Mouse (Mus musculus): ENCODE results near the gene Dscaml1.

Gene Dscaml1

DNA sequence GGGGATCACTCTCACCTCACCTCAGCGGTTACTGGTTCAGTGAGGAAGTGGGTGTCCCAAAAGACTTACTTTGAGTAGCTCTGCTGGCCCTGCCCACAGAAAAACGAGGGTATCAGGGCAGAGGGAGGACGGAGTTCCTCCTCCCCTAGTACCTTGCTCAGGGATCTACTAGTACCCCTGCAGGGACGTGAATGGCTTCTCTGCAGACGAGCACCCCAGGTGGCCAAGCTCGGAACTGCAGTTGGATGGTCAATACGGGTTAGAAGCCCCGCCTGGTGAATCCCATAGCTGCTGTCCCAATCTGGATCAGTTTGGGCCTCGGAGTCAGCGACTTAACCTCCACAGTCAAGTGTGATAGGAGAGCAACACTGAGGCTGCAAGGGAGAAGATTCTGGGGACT, 14.1 kb upstream of the Dscaml1 start:
- DNase-seq = peak; percentile 92

DNA sequence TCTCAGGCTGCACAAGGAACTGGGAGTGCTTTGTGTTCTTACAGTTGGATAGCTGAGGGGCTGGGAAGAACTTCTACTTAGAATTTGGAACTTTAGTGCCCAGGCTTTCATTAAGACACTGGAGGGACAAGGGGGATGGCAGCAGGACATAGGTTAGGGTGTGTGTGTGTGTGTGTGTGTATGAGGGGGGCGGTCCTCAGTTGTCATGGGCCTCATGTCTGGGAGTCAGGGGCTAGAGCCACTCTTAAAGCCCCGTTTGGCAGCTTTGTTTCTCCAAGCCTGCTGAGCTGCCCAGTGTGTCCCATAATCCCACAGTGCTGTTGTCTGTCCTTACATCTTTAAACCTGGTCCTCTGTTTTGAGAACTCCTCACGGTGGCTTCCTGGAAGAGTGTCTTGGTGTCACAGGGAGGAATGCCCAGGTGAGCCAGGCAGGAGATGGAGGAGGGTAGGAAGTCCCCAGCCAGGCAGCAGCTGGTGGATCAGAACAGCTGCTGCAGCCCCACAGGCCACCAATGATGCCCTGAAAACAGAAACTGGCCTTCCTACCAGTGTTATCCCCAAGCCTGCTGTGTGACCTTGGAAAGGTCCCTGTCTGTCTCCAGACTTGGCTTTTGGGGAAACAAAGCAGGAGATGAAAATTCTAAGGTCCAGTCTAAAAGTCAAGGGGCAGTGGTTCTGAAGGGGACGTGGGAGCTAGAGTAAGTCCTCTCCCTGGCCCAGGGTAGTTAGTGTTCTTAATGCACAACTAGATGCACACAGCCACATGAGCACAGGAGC, 13.5 kb upstream of the Dscaml1 start:
- DNase-seq = peak; percentile 57

DNA sequence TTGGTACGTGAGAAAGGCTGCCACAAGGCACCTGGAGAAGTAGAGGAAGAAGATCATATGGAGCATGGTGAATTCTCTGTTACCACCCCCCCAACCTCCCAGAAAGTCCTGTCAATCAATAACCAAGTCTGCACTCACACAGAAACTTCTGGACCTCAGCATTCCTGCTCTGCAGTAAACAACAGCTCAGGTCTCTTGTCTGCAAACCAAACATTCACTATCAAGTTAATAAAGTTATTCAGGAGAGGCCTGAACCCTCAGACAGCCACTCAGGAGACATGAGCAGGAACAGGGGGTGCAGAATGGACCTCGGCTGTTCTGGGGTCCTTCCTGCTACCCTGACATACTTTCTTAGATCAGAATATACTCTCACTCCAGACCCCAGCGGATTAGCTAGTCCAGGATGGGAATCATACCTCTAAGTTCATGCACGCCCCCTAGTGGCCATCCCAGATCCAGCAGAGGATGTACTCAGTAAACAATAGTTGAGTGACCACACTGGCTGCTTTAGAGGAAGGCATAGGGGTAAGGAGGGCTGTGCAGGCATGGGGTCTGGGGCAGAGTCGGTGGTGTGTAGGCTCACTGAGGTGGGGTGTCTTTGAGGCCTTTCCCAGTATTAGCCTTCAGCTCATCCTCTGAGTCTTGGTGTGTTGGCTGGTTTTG, 12.8 kb upstream of the Dscaml1 start:
- DNase-seq = peak; percentile 88

DNA sequence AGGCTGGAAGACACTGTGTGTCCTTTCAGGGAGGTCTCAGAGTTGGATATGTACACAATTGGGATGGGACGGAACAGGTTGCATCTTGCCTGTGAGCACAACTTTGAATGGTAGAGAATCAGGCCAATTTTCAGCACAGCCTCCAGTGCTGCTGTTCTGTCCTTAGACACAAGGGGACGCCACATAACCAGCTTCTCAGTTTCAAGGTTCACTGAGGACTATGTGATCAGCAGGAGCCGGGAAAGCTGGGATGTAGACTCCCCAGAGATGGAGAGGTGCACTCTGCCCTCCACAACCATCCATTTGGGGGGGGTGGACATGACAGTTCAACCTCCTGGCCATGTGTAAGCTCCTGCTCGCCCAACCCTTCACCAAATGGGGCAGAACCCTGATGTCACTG, 10.5 kb upstream of the Dscaml1 start:
- DNase-seq = peak; percentile 57

DNA sequence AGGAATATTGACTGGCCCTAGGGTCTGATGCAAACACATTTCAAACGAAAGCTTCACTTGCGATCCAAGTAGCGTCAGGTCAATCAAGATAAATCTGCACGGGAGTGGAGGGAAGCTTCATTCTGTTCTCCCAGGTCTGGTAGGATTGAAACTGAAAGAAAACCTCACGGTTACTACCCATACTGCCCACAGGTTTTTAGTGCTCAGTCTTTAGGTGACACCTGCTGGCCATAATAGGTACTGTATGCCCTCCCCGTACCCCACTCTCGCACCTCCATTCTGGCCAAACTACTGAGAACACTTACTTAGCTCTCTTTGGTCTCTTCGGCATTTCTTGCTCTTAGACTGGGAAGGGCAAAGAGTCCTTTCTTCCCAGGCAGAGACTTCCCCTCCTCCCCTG, 9.2 kb upstream of the Dscaml1 start:
- DNase-seq = peak; percentile 72

DNA sequence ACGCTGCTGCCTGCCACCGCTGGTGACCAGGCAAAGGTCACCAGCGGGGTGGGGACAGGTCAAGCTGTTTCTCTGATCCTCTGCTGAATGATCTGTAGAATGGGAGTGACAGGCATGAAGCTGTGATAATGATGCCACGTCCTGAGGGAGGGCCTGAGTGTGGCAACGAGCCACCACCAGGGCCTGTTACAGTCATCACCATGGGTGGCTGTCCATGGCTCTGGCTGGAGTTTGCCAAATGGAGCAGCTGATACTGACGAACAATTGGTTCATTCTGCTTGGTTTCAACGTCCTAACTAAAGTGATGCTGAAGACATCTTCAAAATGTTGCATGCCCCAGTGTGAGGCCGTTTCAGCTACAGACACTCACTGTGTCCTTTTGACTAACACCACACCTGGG, 8.2 kb upstream of the Dscaml1 start:
- DNase-seq = no peak

DNA sequence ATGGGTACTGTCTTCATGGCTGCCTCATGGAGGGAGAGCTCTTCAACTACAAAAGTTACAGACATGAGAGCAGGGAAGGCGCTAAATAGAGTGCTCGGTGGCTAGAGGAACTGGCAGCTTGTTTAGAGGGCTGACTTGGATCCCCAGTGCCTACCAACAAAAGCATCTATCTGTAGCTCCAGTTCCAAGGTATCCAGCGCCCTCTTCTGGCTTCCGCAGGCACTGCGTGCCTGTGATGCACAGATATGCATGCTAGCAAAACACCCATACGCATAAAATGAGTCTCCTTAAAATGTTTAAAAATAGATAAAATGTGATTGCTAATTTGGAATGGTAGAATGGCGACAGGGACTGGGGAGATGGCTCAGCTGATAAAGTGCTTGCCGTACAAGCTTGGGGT, 5.2 kb upstream of the Dscaml1 start:
- DNase-seq = peak; percentile 23

DNA sequence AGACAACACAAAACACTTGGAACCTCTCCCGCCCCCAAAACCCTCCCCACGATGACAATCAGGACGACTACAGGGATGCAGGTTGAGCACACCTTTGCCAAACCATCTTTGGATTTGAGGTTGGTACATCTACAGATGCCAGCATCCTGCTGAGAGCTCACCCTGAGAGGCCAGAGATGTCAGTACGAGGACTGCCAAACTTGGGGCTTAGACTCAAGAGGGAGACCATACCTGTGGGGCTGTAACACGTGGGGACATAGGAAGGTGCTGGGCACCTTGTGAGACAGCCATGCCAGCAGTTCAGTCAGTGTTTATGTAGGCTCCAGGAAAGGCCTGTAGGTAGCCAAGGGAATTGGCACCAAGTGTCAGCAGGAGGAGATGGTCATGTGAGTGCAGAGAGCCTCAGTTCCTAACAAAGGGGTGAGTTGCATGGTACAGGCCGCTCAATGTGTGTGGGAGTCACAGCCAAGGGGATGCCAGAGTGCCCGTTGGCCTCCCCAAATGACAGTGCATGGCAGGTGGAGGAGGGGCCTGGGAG, 3.6 kb upstream of the Dscaml1 start:
- no peak for DNase-seq

DNA sequence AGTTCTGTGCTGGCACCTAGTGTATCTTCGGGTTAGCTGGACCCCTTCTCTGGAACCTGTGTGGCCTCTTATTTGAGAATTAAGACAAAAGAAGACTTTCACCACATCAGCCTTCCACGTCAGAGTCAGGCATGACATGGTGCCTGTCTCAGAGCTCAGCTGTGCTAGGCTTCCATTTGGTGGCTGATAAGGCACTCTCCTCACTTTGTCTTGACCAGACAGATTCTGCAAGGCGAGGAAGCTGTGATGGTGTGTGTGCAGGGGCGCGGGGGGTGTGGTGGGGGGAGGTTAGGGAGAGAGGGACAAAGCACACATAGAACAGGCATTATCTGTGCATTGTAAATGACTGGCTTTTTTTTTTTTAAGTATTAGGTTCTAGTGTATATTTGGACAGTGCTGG, 3.0 kb downstream of the Dscaml1 start:
- DNase-seq = no peak

DNA sequence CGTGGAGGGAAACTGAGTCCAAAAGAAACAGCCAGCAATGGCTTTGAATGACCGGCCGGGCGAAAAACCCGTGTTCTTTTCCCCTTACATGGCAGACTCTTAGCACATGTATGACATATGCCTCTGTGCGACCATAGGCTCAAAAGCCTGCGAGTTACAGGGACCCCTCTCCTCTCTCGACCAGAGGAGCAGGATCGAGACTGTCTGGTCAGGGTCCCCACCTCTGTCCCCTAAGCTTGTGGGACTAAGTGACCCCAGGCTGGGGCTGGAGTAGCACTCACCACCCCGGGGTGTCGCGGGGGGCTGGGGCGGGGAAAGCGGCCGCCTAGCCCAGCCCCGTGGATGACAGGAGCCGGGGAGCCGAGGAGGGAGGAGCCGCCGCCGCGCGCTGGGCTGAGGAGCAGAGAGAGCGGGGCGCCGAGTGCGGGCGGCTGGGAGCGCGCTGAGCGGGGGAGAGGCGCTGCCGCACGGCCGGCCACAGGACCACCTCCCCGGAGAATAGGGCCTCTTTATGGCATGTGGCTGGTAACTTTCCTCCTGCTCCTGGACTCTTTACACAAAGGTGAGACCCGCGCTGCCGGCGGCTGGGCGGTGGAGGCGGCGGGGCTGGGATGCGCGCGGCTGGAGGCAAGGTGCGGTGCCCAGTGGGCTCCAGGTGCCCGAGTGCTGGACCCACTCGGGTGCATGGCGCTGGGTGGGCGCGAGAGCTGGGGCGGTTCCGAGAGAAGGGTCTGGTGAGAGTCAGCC, 3.7 kb downstream of the Dscaml1 start:
- no peak for DNase-seq

DNA sequence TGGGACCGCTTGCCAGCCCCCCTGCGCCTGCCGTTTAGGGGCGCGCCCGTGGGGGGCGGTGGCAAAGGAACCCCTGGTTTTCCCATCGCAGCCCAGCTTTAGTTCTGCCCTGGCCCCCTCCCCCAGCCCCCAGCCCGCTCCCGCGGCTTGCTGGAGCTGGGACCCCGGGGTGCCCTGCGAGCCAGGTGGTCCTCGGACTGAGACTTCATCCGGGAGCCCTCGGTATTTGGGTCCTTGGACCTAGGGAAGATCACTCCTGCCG, 4.2 kb downstream of the Dscaml1 start:
- DNase-seq = no peak

DNA sequence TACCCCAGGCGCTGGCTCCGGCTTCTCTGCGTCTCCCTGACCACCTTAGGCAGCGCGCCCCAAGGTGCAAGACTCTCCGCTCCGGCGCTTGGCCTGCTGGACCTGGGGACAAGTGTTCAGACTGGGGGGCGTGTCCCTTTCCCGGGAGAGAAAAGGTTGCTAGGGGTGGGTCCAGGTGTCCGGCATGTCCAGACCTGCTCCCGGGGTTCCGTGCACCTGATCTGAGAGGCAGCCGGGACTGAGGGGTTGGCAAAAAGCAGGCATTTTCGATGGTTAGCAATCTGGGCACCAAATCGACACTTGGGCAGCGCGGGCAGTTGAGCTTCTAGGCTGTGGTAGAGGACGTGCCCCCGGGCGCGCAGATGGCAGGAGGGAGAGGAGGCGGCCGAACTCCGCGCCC, 4.7 kb downstream of the Dscaml1 start:
- peak; percentile 10 for DNase-seq

DNA sequence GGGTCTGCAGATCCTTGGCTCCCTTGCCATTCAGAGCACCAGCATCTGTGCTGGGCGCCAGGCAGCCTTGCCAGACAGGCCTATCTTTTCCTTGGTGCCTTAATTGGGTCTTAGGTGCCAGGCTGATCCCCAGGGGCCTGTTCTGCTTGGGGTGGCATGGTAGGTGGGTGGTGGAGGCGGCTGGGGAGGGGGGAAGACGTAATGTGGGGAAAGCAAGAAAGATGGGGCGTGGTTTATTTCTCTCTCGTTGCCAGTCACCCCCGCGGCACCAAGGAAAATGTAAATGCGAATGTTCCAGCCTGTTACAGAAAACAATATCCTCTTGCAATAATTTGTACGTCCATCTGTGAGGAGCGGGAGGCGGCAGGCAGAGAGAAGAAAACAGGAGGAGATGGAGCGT, 6.2 kb downstream of the Dscaml1 start:
- DNase-seq = no peak

DNA sequence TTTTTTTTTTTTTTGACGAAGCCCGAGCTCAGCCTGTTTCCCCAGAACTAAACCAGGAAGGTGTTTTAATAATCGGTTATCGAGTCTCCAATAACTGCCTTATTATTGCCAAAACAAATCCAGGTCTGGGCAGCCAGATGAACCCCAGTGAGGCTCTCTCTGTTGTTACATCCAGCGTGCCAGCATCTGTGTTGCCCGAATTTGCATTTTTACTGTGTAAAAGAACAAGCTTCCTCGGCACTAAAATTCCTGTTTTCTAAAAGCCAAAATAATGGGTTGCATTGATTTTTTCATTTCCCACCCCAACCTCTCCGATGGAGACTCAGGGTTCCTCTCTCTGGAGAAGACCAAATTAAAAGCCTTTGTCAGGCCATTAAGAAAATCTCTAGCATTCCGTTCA, 6.7 kb downstream of the Dscaml1 start:
- DNase-seq = no peak

DNA sequence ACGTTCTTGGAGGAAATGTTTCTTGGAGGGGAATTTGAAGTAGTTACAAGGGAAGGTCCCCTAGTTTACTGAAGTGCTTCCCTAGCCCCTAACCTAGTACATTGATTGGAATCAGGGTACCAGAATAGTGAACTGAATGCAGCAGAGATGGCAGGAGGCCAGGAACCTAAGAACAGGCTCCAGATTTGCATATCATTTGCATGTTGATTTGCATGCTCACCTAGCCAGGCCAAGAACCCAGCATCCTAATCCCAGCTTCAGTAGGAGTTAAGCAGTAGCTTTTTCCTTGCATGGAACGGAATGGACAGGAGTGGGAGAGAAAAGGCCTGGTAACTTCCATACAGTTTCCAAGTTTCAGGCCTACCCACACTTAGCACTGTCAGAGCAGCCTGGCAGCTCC, 7.7 kb downstream of the Dscaml1 start:
- no peak for DNase-seq

DNA sequence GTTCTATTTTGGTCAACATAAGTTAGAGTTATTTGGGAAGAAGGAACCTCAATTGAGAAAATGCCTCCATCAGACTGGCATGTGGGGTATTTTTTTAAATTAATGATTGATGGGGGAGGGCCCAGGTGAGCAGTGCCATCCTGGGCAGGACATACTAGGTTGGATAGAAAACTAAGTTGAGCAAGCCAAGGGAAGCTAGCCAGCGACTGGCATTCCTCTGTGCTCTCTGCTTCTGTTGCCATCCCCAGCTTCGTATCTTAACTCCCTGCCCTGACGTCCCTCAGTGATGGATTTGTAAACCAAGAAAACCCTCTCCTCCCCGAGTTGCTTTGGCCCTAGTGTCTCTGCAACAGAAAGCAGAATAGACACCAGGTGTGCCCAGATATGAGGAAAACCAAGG, 12.6 kb downstream of the Dscaml1 start:
- no peak for DNase-seq

DNA sequence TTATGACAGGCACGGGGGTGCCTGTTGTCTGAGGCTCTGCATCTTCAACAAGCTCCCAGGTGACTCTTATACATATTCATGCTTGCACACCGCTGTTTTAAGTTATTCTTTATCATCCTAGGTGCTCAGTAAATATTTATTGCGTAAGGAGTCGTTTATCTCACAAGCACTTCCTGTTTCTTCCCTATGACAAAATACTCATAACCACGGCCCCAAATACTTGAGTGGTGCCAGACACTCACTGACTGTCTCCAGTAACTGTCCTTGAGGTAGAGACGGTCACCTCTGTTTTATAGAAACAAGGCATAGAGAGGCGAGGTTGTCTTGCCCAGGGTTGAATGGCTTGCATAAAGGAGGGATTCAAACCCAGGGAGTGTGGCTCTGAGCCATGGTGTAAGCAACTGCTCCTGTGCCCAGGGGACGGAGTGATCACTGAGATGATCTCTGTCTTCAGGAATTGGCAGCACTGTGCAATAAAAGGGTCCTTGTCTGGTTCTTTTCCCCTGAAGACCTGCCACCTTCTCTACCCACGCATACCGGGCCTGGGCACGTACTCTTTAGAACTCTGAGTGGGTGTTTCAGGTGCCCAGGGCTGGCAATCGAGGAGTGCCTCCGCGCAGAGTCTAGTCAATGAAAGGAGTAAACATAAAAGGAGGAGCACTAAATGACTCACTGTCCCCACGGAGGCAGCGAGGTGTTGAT, 13.8 kb downstream of the Dscaml1 start:
- no peak for DNase-seq

DNA sequence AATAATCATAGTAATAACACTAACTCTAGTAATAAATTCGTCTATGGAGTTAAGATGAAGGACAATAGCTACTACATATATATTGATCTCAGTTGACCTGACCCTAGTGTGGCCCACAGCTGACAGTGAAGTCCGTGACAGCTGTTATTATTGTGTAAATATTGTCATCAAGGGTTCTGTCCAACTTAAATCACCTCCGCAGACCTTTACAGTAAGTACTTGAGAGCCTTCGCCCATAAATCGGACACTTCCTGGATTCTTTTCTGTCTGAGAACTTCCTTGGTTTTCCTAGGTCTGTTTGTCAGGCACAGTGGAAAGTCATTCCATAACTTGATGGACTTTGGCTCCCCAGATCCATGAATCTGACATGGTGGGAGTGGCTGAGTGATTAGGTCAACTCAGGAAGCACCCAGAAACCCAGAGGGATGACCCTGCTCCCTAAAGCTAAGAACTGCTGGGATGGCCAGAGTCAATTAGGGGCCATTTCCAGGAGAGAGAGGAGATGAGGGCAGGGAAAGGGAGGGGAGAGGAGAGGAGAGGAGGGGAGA, 17.9 kb downstream of the Dscaml1 start:
- DNase-seq = no peak

DNA sequence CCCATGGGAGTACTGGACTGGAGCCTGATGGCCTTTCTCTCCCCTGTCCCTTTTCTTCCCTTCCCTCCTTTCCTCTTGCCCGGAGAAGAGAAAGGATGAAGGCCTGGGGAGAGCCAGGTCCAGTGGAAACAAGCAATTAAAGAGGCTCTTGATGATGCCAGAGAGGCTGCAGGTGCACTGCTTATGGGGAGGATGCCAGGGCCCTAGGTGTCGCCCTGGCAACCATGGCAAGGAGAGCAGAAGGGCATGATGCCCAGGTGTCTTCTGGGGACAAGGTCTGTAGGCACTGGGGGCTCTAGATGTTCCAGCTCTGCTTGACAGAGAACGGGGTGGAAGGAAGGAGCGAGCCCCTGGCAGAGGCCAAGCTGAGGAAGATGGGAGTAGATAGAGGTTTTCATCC, 23.2 kb downstream of the Dscaml1 start:
- no peak for DNase-seq

DNA sequence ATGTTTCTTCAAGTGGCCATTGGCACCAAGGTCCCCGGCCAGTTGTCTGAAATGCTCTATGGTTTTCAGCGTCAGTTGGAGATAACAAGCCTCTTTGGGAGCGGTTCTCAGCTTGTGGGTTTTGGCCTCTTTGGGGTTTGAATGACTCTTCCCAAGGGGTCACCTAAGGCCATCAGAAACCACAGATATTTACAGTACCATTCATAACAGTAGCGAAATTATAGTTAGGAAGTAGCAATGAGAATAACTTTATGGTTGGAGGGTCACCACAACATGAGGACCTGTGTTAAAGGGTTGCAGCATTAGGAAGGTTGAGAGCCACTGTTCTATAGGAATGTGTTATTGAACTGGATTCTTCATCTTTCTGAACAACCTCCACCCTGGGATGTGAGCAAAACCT, 24.9 kb downstream of the Dscaml1 start:
- no peak for DNase-seq

DNA sequence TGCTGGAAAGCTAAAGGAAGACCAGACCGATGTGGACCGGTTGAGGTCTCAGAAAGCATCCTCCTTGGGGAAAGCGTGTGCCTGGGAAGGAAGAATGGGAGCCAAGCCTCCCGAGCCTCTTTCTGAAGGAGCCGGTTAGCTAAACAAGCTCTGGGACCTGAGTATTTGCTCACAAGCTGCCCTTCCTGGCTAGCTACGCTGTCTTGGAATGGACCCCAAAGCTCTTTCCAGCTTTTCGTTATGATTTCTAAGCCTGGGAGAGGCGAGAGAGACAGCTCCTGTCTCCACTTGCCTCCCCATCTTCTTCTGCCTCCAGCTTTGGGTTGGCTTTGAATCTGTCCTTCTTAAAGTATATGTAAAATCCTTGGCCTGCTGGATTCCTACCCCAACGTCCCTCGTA, 27.6 kb downstream of the Dscaml1 start:
- no peak for DNase-seq

DNA sequence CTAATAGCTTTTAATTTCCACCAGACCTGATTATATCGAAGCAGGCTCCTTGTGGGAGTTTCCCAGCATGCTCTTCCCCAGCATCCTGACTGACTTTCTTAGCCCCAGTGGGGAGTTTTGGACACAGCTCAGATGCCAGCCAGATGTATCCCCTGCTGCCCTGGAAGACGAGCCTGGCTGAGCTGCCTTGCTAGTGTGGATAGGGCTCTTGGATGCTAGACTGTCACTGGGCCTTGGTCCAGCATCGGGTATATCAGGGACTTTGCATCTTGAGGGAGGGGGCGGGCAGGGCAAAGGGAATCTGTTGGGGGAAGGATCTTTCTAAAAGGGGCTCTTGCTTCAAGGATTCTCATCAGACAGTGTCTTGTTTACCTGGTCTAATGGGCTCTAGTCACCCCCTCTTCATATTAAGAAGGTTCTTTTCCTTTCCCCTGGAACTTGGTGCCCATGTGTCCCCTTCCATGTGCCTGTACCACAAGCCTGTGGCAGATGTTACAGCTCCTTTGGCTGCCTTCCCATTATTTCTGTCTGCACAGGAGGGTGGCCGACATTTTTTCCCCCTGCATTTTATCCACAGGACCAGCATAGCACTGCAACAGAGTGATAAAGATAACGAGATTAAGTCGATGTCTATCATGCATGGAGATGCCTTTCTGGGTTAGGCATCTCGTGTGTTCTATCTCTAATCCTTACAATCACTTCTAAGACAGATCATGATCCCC, 28.6 kb downstream of the Dscaml1 start:
- no peak for DNase-seq

DNA sequence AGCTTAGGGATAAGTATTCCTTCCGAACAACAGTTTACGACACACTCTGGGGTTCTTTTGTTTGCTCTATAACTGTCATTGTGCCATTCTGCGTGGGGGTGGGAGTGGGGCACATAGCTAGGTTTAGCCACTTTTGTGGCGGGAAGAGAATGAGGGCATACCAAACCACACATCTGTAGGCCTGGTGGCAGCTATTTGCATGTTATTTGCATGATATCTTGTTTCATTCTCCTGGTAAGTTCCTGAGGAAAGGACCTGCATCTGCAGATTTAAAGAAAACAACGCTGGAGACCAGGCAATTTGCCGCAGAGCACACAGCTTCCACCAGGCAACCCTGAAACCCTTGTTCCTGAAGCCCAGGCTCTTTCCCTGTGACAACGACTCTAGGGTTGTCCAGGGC, 30.8 kb downstream of the Dscaml1 start:
- DNase-seq = no peak
